Mouse (Mus musculus): ENCODE data around the gene Pla2g4d.
"Not testable (repeated sequence)": the region's sequence is repeated elsewhere in the genome, so short reads cannot be mapped to it uniquely, and the experiment has no call there.

Gene Pla2g4d

DNA sequence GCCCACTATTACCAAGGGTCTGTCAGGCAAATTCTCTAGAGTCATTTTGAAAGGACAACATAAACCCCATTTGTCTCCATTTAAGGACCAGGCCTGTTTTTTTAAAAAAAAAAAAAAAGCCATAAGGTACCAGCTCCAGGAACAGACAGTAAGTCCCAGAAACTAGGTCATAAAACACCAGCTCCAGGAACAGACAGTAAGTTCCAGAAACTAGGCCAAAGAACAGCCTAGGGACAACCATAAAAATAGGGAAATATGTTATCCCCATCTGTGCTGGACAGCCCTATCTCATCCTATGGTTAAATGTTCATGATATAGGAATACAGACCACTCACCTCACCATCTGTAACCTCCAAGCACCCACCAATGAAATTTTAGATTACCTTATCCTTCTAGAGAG is 32.7 kb downstream of the Pla2g4d start:
- no peak for DNase-seq

DNA sequence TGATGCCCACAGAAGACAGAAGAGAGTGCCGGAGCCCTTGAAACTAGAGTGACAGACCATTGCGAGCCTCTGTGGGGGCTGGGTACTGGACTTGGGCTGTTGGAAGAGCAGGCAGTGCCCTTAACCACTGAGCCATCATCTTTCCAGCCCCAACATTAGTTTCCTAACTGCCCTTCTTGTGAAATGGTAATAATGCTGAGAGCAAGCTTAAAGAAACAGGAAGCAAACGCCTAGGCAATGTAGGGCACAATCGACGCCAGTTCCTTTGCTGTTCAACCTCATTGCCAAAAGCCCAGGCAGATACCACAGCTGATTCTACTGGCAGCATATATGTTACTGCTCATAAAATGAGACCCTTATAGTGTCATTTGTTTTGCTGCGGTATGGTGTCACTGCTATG is 36.4 kb downstream of the Pla2g4d start:
- DNase-seq, result no peak

DNA sequence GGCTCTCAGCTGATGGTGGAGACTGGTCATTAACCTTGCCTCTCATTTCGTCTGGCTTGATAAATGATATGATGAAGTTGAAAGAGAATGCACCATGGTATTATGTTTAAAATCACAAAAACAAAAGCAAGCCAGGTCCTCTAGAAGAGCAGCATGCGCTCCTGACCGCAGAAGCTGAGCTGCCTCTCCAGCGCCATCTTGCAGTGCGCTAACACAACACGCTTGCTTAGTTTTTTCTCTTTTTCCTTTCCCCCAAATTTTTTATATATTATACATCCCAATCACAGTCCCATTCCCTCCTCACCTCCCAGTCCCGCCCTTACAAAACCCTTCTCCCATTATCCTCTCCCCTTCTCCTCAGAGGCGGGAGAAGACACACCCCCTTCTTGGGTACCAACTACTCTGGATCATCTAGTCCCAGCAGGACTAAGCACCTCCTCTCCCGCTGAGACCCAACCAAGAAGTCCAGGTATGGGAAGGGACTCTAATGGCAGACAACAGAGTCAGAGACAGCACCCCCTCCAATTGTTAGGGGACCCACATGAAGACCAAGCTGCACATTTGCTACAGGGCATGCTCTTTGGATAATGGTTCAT is 43.5 kb downstream of the Pla2g4d start:
- DNase-seq, result peak in 1 of 2 experiments; percentile 54

DNA sequence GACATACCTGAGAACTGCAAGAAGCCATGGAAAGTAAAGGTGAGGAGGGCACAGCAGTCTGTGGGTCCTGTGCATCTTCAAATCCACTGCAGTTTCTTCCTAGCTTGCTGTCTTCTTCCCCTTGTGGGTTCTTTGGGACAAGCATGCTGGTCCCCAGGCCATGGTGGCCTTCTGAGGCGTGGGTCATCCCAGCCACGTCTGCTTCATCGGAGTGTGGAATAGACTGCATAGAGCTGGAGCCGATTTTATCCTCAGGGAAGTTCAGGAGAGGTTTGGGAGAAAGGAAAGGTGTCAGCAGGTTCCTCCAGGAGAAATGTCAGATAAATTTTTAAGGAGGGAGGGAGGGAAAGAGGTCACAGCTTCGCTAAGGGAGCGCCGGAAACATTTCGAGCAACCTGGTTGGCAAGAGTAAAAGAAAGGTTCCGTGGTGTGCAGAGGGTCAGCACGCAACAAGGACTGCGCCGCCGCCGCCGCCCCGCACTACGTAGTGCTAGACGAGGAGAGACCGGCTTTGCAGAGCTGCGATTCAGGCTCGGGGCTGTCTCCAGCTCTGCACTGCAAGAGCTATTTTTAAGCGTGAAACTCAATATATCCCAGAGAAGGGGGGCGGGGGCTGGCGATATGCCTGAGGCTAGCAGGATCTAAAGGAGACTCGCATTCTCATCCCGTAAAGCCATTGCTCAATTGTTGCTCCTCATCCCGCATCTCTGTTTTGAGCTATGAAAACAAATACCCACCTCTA is 44.1 kb downstream of the Pla2g4d start, which contains the start of gene Pla2g4e:
Gene Pla2g4e (minus strand): TSS at position 657 of the 742 bp plus-strand sequence.
- peak; percentile 58 to 63 for DNase-seq

DNA sequence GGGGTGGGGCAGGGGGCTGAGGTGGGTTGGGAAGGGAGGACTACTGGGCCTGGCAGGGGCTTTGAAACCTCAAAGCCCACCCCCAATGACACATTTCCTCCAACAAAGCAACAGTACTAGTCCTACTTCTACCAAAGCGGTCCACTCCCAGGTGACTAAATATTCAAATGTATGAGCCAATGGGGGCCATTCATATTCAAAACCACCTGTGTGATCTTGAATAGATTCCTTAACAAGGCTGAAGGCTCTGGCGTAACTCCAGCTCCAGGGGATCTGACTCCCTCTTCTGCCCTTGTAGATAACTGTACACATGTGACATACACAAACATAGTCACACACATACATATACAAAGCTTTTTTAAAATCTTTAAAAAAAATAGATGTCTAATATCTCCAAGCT is 45.0 kb downstream of the Pla2g4d start:
- DNase-seq, result no peak

DNA sequence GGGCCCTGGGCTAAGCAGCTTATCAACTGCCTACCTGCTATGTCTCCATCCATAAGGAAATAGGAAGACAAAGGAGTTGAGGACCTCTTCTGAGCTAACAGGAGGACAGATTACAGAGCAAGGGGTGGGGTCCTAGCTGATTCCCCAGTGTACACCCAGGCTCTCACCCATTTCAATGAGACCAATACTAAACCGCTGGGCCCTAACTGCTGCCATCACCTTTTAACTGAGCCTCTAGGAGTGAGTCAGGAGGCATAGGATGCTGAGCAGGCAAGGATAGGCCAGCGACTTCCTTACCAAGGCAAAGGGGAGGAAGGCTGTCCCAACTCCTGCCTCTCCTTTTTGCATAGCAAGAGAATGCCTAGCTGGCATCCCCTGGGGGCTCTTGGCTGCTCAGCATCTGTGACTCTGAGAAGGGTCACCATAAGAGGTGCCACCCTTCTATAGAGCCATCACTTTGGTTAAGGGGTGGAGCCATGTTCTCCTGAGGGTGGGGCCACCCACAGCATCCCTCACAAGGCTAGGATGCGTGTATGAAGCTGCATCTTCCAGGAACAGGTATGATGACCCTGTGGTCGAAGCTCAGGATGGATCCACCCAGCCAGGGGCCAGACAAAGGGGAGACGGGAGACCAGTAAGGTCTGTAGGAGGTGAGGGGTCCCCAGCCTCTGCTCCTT is 46.1 kb downstream of the Pla2g4d start:
- peak in 1 of 2 experiments; percentile 34 for DNase-seq

DNA sequence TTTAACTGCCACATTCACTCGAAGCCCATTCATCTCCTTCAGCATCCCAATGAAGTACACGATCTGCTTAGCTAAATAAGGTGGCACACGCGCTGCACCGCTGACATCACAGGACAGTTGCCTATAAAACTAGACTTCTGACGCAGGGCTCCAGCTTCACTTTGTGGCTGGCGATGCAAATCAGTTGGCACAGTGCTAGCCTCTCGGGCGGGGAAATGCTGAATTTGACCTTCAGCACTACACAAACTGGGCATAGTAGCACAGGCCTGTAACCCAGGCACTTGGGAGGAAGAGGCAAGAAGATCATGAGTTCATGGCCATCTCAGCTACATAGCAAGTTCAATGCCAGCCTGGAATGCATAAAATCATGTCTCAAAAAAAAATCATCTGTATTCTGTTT is 50.3 kb downstream of the Pla2g4d start:
- DNase-seq, result not testable (repeated sequence)

DNA sequence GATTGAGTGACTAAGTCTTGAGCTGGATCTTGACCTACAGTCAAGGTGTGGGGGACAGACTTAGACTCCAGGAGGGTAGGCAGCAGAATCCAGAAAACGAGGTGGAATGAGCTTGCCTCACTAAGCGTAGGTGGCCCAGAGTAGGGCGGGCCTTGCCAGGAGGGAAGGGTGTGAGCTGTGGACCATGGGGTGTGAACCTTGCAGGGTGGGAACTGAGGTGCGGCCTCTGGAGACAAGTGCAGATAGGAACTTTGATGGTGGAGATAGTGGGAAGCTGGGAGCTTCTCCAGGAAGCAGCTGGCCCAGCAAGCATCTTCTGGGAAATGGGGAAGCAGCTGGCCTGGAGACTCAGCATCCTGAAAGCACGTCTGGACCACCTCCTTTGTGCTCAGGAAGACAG is 51.2 kb downstream of the Pla2g4d start:
- no peak for DNase-seq

DNA sequence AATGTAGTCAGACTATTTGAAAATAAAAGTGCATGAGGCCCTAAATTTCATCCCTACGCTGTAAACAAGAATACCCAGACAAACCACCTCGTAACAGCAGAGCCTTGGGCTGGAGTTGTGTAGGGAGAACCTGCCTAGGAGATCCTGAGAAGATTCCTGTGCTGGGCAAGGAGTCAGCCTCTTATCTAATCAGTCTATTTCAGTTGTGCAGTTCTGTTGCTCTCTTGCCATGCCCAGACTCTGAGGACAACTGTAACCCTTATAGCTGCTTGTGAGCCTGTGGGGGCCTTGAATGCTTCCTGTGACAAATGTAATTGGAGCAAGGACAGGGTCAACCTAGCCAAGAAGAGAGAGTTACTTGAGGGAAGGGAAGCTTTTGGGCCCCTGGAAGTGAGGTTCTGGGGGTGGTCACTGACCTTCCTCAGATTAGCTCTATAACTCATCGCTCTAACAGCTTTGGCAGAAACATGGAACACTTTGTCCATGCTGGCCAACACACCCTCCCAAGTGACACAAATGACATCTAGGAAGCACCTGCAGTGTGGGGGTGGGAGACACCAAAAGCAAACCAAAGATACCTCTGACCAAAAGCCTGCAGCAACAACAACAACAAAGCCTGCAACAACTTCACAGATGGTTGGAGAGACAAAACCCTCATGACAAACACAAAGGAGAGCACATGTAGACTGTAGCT is 52.9 kb downstream of the Pla2g4d start:
- DNase-seq, result no peak

DNA sequence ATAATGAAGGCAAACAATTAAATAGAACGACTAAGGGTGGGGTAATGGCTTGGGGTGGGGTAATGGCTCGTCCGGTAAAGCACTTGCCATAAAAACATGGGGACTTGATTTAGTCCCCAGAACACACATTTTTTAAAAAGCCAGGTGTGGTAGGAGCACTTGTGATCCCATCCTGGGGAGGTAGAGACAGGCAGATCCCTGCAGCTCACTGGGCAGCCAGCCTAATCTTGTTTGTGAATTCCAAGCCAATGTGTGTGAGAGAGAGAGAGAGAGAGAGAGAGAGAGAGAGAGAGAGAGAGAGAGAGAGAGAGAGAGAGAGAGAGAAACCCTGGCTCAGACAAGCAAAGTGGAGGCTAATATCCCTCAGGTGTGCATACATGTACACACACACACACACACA is 53.6 kb downstream of the Pla2g4d start:
- DNase-seq, result peak; percentile 46 to 47

DNA sequence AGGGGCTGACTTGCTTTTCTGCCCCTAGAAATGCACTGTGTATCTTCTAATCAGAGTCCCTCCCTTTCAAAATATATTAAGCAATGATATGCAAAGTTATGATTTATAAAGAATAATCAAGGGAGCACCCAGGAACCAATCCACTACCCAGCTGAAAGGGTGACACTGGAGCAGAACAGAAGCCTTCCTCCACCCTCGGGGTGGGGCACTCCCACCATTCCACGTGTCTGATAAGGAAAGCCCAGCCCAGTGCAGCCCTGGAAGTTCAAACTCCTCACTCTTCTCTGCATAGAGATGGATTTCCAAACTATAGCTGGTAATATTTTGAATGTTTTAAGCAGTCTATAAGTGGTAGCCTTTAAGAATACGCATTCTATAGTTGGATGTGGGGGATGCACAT is 57.4 kb downstream of the Pla2g4d start:
- DNase-seq, result no peak
